Mouse (Mus musculus) heart, adult 11 months (tissue): ENCODE measurements around the gene Ggta1.

ENCODE experiments used
- DNase-seq: peaks from one replicate; pipeline ENCODE4 v3.0.0; 2022

Ggta1 gene

DNA sequence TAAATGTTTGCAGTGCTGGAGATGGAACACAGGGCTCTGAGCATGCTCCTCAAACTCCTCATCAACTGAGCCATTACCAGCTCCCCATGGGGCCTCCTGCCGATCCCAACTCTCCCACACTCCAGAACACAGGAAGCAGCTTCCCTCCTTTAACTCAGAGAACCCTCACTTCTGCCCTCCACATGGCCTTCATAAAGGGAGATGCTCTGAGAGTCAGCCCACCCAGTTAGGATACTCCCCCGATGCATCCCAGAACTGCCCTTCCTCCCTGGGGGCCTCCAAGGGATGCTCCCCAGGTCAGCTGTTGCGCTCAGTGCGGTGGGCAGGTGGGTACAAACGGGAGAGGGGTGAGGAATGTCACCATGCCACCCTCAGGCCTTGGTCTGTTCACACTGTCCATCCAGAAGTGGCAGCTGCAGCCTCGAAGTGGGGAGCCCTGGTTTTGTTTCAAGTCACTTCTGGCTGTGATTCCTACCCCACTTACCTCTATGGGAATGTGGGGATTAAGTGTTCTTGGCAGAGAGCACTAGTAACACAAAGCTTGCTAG lies 28.4 kb downstream of the Ggta1 start:
- DNase-seq: peak; percentile 92

GRCm38 (mm10) chr2:35433428-35433827 lies 29.6 kb downstream of the Ggta1 start:
- peak; percentile 98 for DNase-seq

- peak; percentile 98 for DNase-seq
Measured at GRCm38 (mm10) chr2:35432472-35432871, 30.6 kb downstream of the Ggta1 start.

DNA sequence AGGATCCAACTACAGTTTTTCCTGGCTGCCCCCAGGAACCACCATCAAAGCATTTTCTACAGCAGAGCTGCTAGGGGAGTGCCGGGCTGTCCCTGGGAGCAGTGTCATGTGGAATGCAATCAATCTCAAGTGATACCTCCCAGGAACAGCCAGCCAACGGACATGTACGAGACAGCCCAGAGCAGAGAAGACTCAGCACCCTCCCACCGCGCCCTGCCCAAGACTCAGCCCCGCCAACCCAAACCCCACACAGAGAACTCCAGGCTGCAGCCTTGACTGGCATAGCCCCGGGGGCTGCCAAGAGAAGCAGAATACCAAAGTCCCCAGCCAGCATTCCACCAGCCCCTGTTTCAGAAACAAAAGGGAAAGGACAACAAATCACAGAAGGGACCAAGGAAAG lies 31.0 kb downstream of the Ggta1 start:
- peak; percentile 95 for DNase-seq

DNA sequence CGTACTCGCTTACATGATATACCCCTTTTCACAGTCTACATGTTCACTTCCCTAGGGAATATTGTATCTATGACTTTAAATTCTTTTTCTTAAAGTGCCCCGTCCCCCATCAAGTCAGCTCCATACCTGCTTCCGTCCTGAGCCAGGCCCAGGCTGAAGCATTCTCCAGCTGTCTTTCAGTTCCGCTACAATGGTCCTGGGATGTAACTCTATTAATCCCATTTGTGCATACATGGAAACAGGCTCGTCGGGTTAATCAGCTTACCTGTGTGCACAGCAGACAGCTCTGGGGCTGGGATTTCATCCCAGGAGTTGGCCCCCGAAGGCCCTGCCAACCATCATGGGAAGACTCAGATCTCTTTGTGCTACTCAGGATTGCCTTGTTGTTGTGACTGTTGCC lies 32.2 kb downstream of the Ggta1 start:
- DNase-seq: peak; percentile 94

DNA sequence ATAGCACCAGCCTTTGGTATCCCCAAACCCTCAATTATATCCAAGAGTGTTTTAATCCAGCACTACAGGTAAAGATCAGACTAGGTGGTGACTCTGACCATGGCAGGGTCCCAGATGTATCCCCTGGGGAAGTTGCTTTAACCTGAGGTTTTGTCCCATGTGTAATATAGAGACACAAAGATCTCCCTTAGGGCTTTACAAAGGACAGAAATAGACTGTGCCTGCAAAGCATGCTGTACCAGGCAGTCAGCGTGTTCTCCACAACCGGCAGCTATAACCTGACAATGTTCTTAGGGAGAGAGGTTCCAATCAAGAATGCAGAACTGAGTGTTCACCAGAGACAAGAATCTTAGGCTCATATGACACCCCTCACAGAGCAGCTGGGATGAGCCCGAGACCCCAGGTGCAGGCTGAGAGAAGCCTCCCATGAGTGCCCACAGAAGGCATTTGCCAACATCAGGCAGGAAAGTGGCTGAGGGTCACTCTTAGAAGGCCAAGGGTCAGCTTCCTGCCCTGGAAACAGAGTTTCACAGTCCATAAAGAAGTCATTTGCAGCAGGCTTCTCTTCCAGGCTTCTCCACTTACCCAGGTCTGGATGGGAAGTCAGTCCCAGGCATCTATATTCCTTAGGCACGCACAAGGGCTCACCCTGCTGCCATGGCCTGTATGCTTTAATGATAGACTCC lies 34.3 kb downstream of the Ggta1 start:
- no peak for DNase-seq

DNA sequence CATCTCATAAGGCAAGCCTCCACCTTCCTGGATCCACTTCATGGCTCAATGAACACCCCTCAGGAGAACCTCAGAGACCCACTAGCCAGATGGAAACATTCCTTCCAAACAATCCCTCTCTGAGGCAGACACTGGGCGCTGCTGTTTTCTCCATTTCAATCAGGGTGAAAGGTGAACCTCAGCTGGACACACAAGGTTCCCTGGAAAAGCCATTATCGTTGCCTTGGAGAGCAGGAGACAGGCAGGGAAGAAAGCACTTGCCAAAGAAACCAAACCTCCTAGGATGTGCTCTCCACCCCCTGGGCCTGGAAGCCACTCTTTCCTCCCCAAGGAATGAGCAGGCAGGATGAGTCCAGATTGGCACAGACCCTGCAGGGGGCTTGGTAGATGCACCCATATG lies 35.5 kb downstream of the Ggta1 start:
- peak; percentile 98 for DNase-seq

DNA sequence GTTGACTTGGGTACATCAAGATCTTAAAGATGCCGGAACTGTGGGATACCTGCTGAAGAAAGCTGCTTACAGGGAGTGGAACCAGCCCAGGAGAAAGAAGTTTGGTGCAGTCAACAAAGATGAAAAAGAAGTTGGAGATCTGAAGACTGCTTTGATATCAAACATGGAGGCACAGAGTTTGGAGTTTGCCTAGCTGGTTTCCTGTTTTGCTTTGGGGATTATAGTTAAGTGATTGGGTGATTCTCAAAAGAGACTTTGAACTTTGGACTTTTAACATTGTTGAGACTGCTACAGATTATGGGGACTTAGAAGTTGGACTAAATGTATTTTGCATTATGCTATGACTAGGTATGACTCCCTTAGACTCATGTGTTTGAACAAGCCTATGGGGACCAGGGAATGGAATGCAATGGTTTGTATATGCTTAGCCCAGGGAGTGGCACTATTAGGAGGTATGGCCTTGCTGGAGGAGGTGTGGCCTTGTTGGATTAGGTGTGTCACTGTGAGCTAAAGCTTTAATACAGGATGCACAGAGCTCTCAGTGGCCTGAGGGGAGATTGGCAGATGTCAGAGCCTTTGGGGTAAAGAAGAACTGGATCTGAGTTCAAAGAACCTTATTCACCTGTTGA lies 39.2 kb downstream of the Ggta1 start:
- DNase-seq: no peak

DNA sequence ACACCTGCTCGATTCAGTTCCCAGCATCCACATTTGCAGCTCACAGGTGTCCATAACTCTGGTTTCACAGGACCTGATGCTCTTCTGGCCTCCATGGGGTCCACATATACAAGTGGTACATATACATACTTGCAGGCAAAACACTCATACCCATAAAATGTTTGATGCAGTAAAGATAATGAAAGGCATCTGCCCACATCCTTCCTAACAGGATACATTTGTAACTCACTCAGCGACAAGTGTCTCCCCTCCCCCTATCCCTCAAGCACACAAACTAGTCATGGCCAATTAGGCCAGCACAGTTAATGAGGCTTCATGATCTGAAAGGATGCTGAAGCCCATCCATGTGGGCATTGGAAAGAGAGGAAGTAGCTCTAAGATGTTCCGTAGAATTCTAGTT lies 40.6 kb downstream of the Ggta1 start:
- no peak for DNase-seq

GRCm38 (mm10) chr2:35420681-35421080 lies 42.4 kb downstream of the Ggta1 start:
- no peak for DNase-seq

DNA sequence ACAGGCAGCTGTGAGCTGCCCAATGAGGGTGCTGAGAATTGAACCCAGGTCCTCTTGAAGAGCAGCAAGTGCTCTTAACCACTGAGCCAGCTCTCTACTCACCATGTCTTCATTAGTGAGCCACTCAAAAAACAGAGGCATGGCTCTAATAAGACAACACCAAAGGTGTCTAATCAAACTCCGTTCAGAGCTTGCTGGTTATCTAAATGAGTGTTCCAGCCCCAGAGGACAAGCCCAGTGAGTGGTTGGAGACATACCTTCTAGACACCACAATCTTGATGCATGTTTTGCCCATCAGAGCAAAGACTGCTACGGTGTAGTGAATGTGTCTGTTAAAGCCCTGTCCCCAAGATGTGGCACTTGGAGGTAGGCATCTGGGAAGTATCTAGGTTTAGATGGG lies 43.4 kb downstream of the Ggta1 start:
- no peak for DNase-seq

- DNase-seq: no peak
Measured at GRCm38 (mm10) chr2:35419243-35419642, 43.8 kb downstream of the Ggta1 start.

GRCm38 (mm10) chr2:35417231-35417630 lies 45.8 kb downstream of the Ggta1 start:
- no peak for DNase-seq

DNA sequence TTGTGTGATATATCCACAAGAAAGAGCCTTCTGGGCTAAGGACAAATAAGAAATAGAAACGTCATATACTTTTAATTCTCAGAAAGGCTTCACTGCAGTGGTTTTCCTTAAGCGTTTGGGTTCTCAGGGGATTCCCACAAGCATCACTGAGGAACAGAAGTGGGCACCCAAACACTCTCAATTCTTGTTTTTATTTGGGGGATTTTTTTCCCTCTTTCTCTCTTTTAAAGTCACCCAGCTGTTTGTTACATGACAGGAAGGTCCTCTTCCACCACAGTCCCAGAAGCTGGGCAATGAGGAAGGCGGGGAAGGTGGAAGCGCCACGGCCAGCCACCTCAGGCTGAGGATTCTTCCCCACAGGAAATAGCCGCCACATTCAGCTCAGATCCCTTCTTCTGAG lies 46.6 kb downstream of the Ggta1 start:
- no peak for DNase-seq

DNA sequence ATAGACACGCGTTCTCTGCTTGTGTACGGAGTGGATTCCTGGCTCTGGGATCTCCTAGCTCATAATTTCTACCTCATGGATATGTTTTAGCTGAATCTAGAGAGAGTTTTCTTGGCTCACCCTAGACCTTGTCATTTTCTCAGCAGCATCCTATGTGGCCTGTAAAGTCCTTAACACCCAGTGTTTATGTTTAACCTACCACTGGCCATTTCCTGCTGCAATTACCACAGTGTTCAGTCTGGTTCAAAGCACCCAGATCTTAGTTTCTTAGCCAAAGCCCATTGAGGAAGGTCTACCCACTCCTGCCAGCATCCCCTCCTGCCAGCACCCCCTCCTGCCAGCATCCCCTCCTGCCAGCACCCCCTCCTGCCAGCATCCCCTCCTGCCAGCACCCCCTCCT lies 50.2 kb downstream of the Ggta1 start:
- DNase-seq: no peak

DNA sequence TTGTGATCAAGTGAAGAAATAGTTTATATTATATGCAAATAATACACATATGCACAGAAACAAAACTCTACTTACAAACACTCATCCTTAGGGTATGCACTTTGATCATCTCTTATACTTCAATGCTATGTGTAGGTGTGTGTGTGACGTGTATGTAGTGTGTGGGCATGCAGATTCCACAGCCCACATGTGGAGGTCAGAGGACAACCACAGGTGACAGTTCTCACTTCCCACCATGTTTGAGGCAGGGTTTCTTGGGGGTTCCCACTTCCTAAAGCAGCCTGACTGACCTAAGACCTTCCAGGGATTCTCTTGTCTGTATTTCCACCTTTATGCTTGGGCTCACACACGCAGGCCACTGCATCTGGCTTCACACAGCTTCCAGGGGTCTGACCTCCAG lies 50.8 kb downstream of the Ggta1 start:
- no peak for DNase-seq

DNA sequence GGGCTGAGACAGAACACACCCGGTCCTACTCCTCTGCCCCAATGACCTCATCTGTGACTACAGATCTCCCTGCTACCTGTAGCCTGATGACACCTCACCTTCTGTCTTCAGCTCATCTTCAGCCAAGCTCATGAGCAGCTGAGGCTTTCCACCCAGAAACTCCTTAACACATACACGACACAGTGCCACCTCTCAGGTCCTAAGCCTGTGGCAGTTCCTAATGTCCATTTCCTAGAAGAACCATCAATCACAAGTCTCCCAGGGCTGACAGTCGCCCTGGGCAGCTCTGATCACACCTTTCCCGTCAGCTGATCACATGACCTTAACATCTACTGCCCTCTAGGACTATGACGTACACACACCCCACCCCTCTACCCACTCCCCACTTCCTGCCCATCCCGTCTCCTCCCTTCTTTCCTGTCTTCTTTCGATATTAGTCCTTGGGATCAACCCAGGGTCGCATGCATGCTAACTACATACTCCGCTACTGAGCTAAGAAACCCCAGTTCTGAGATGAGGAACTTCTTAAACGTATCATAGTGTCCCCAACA lies 51.3 kb downstream of the Ggta1 start:
- DNase-seq: peak; percentile 81

DNA sequence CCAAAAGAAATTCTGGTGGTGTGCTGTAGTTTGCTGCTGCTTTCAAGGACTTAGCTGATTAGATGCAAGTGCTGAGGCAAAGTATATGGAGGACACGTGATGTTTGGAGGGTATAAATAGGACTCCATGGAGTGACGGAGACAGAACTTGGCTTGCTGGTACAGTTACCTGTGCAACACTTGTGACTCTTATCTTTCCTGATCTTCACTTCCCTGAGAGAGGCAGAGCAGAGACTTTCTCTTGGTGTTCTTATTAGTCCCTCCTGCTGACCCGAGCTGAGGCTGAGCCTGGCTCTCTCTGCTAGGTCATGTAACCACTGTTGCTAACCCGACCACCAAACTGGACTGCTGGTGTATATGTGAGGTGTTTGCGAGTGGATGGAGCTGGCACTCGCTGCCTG lies 53.6 kb downstream of the Ggta1 start:
- DNase-seq: peak; percentile 61

DNA sequence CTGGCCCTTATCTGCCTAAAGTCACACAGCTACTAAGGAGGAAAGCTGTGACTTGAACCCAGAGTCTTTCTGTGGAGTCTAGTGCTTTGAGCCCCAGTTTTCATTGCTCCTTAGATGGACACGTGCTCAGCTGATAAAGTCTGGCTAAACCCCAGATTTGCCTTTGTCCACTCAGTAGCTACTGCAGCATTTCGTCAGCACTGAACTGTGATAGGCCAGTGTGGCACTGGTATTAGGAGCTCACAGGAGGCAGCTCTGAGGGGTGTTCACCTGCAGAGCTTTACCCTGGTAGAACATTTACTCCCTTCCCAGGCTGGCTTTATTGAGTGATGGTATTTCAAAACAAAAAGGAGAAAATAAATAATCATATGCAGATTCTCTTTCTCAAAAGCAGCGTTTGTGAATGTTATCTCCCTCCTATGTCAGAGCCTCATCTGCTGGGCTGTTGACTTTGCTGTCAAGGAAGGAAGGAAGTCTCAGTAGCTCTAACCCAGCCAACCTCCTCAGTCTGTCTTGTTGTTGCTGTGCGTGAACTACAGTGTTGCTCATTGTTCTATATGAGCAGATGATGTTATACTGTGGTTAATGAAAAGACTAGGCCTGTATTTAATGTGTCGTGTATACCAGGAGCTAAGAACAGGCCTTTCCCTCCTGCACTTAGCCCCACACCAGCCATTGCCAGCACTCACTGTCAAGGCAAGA lies 54.5 kb downstream of the Ggta1 start:
- peak; percentile 86 for DNase-seq

GRCm38 (mm10) chr2:35407878-35408277 lies 55.2 kb downstream of the Ggta1 start:
- peak; percentile 89 for DNase-seq

- peak; percentile 88 for DNase-seq
Measured at GRCm38 (mm10) chr2:35407266-35407665, 55.8 kb downstream of the Ggta1 start.

- peak; percentile 82 for DNase-seq
Measured at GRCm38 (mm10) chr2:35406611-35407010, 56.4 kb downstream of the Ggta1 start.

DNA sequence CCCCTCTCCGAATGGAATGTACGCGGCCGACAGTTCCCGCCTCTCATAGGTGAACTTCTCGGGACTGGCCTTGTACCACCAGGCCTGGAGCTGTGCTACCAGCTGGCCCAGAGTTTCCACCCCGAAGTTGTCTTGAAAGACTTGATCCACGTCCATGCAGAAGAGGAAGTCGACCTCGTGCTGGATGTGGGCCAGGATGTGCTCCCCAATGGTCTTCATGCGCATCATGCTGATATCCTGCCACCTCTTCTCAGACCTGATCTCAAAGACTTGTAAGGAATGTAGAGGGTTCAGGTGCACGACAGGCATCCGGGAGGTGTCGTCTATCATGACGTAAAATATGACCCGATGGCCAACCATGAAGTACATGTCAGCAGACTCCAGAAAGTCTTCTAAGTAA lies 60.6 kb downstream of the Ggta1 start:
- peak; percentile 84 for DNase-seq

GRCm38 (mm10) chr2:35400739-35401138 lies 62.3 kb downstream of the Ggta1 start:
- DNase-seq: peak; percentile 89
